Mouse (Mus musculus) ovary, adult 10 weeks (tissue): Measurements from ENCODE around the gene Srrd. TPM values are rescaled to one million over a fixed set of nuclear protein-coding genes. Genes with fewer than 3 reads are reported as not detected.

Experiments used
- polyA plus RNA-seq: library from polyadenylated mRNA; stranded (reverse); fragments of 350-450 nt; fragmentation: Illumina TruSeq; extraction: RNeasy Lipid Tissue Mini Kit (QIAGEN cat#74804); gene quantifications from one replicate; pipeline ENCODE4 v1.2.3, GENCODE M21; 2014

The Srrd gene
- 0.80 TPM for polyA plus RNA-seq

GRCm38 (mm10) chr5:112342463-112343204 lies at the start of gene Srrd, which contains the start of gene Hps4:
Srrd (minus strand) TSS chr5:112343040.
Hps4 (plus strand) TSS chr5:112343083.

GRCm38 (mm10) chr5:112355910-112356309 lies 13.1 kb upstream of the Srrd start, which contains the start of gene Gm6583:
Gm6583 (minus strand) TSS chr5:112356033.

GRCm38 (mm10) chr5:112325546-112326445 lies 17.0 kb downstream of the Srrd start, which contains the start of gene Tfip11:
Tfip11 (plus strand) TSS chr5:112326358.

Other genes with a start within 250 kb of the Srrd start
- not detected for gene Cryba4, start 90.5 kb downstream of the Srrd start, polyA plus RNA-seq
- not detected for gene Crybb1, start 87.2 kb downstream of the Srrd start, polyA plus RNA-seq
- gene Tpst2, start 66.3 kb downstream of the Srrd start, polyA plus RNA-seq = 15.3 TPM
- gene Tfip11, start 16.7 kb downstream of the Srrd start, polyA plus RNA-seq = 9.8 TPM
- 14.8 TPM for gene Hps4, start within 50 bp of the Srrd start, polyA plus RNA-seq
- gene Gm6583, start 13.0 kb upstream of the Srrd start, polyA plus RNA-seq = not detected
- gene Asphd2, start 51.8 kb upstream of the Srrd start, polyA plus RNA-seq = not detected
- not detected for gene Gm6588, start 106.4 kb upstream of the Srrd start, polyA plus RNA-seq
- 0.14 TPM for gene Sez6l, start 234.1 kb upstream of the Srrd start, polyA plus RNA-seq